Mouse (Mus musculus) heart, embryonic 11.5 days (tissue): ENCODE data around the gene Rnps1. TPM values are rescaled to one million over a fixed set of nuclear protein-coding genes. Genes with fewer than 3 reads are reported as not detected.

Experiments
- polyA plus RNA-seq: library from polyadenylated mRNA; unstranded; fragments of >200 nt; fragmentation: Nextera tagmentation; extraction: Ambion mirVana; gene quantifications from 2 replicates; pipeline ENCODE4 v1.2.1, GENCODE M21; 2014

Rnps1 gene
- polyA plus RNA-seq, 1 experiment from 2014 or later: 267 TPM

Other genes starting within 250 kb of the Rnps1 start
- gene Atp6v0c, start 244.9 kb upstream of the Rnps1 start, polyA plus RNA-seq: 552 and 561 TPM in 2 replicates
- gene Tbc1d24, start 209.0 kb upstream of the Rnps1 start, polyA plus RNA-seq: 4.0 and 5.2 TPM in 2 replicates
- 2.0 TPM in 2 replicates for gene Ntn3, start 205.0 kb upstream of the Rnps1 start, polyA plus RNA-seq
- gene Tedc2, start 193.7 kb upstream of the Rnps1 start, polyA plus RNA-seq: 7.0 and 7.6 TPM in 2 replicates
- gene Ccnf, start 163.1 kb upstream of the Rnps1 start, polyA plus RNA-seq: 47.4 and 55.2 TPM in 2 replicates
- gene Abca17, start 63.5 kb upstream of the Rnps1 start, polyA plus RNA-seq: 0.06 TPM in 1 of 2 replicates, not detected in the other
- gene Abca3, start 62.6 kb upstream of the Rnps1 start, polyA plus RNA-seq: 6.3 and 9.2 TPM in 2 replicates
- gene Eci1, start 12.1 kb downstream of the Rnps1 start, polyA plus RNA-seq: 190 and 199 TPM in 2 replicates
- gene Dnase1l2, start 28.5 kb downstream of the Rnps1 start, polyA plus RNA-seq: 0.86 and 1.6 TPM in 2 replicates
- 14.0 and 17.6 TPM in 2 replicates for gene E4f1, start 55.7 kb downstream of the Rnps1 start, polyA plus RNA-seq
- 75.8 and 77.2 TPM in 2 replicates for gene Pgp, start 55.8 kb downstream of the Rnps1 start, polyA plus RNA-seq
- gene Bricd5, start 59.3 kb downstream of the Rnps1 start, polyA plus RNA-seq: 0.21 and 0.42 TPM in 2 replicates
- gene Mlst8, start 64.5 kb downstream of the Rnps1 start, polyA plus RNA-seq: 17.5 and 20.9 TPM in 2 replicates
- 0.40 and 0.49 TPM in 2 replicates for gene Caskin1, start 74.0 kb downstream of the Rnps1 start, polyA plus RNA-seq
- gene Traf7, start 113.4 kb downstream of the Rnps1 start, polyA plus RNA-seq: 72.3 and 80.1 TPM in 2 replicates
- gene Rab26, start 119.6 kb downstream of the Rnps1 start, polyA plus RNA-seq: 1.1 and 1.9 TPM in 2 replicates
- gene Pkd1, start 135.3 kb downstream of the Rnps1 start, polyA plus RNA-seq: 8.9 and 9.2 TPM in 2 replicates
- 46.7 and 50.6 TPM in 2 replicates for gene Tsc2, start 218.1 kb downstream of the Rnps1 start, polyA plus RNA-seq
- gene Nthl1, start 218.1 kb downstream of the Rnps1 start, polyA plus RNA-seq: 9.1 and 9.8 TPM in 2 replicates
- gene Slc9a3r2, start 235.8 kb downstream of the Rnps1 start, polyA plus RNA-seq: 52.7 and 58.0 TPM in 2 replicates
- gene Npw, start 243.9 kb downstream of the Rnps1 start, polyA plus RNA-seq: not detected in 2 replicates